Mouse (Mus musculus): ENCODE measurements around the gene Osbpl7. TPM values are rescaled to one million over a fixed set of nuclear protein-coding genes. Genes with fewer than 3 reads are reported as not detected.

Gene Osbpl7
- total and polyA plus RNA-seq, 2 experiments from 2014 or later = 10.7 to 14.6 TPM

GRCm38 (mm10) chr11:97066656-97067360 is 16.4 kb downstream of the Osbpl7 start:
- TF ChIP-seq CTCF (IDR thresholded peaks at IDR 0.05) = no peak
- Histone ChIP-seq H3K9me3 (ENCODE audit: low read length) (no peaks in the 10 kb centered on the region), H3K4me1 (ENCODE audit: insufficient read depth, low read length) (no peaks in the 10 kb centered on the region), H3K27me3 (ENCODE audit: insufficient read depth, low read length) (no peaks in the 10 kb centered on the region), H3K4me3 (ENCODE audit: low read depth, low read length) (no peak overlapping the region), H3K4me2 (ENCODE audit: low read depth, low read length, poor library complexity, severe bottlenecking) (no peak overlapping the region), H3K36me3 (ENCODE audit: insufficient read depth, low read length) (peaks cover 15% of the 10 kb centered on the region), H3K9ac (replicated peaks; ENCODE audit: low read length, poor library complexity, severe bottlenecking) (no peak overlapping the region), H3K27ac (ENCODE audit: low read depth, low read length) (no peak overlapping the region)
- ATAC-seq (ENCODE audit: low FRiP score) (no peak), DNase-seq (ENCODE audit: low spot score) (peak; percentile 25)
- 58% methylated on average over 22 of the region's 22 CpGs for WGBS

GRCm38 (mm10) chr11:97069333-97069732 is 18.9 kb downstream of the Osbpl7 start:
- no peaks in the 10 kb centered on the region for H3K4me1 ChIP-seq (ENCODE audit: insufficient read depth, low read length)
- H3K27me3 ChIP-seq (ENCODE audit: insufficient read depth, low read length) = no peaks in the 10 kb centered on the region
- no peak for TF ChIP-seq CTCF (IDR thresholded peaks at IDR 0.05)
- no peak overlapping the region for H3K27ac ChIP-seq (ENCODE audit: low read depth, low read length)
- no peak overlapping the region for H3K4me2 ChIP-seq (ENCODE audit: low read depth, low read length, poor library complexity, severe bottlenecking)
- DNase-seq (ENCODE audit: low spot score) (peak; percentile 74), ATAC-seq (ENCODE audit: low FRiP score) (peak; percentile 34; the same call in 1 of the 2 replicates)
- H3K9ac ChIP-seq (replicated peaks; ENCODE audit: low read length, poor library complexity, severe bottlenecking) = no peak overlapping the region
- no peaks in the 10 kb centered on the region for H3K9me3 ChIP-seq (ENCODE audit: low read length)
- no peak overlapping the region for H3K4me3 ChIP-seq (ENCODE audit: low read depth, low read length)
- H3K36me3 ChIP-seq (ENCODE audit: insufficient read depth, low read length) = peaks cover 15% of the 10 kb centered on the region
- 56% methylated on average over 1 of the region's 1 CpGs for WGBS

DNA sequence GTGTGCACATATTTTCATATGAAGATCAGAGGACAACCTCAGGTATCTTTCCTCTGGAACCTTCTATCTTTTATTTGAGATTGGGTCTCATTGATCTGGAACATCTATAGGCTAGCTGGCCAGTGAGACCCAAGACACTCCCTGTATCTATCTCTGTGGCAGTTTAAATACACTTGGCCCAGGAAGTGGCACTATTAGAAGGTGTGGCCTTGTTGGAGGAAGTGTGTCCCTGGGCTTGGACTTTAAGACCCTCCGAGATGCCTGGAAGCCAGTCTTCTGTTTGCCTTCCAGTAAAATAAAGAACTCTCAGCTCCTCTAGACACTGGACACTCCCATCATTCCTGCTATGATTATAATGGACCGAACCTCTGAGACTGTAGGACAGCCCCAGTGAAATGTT is 19.3 kb downstream of the Osbpl7 start:
- H3K27me3 ChIP-seq (ENCODE audit: insufficient read depth, low read length) = no peaks in the 10 kb centered on the region
- no peaks in the 10 kb centered on the region for H3K9me3 ChIP-seq (ENCODE audit: low read length)
- no peaks in the 10 kb centered on the region for H3K4me1 ChIP-seq (ENCODE audit: insufficient read depth, low read length)
- no peak overlapping the region for H3K4me3 ChIP-seq (ENCODE audit: low read depth, low read length)
- no peak for ATAC-seq (ENCODE audit: low FRiP score)
- peaks cover 15% of the 10 kb centered on the region for H3K36me3 ChIP-seq (ENCODE audit: insufficient read depth, low read length)
- no peak for TF ChIP-seq CTCF (IDR thresholded peaks at IDR 0.05)
- no peak for DNase-seq (ENCODE audit: low spot score)
- H3K27ac ChIP-seq (ENCODE audit: low read depth, low read length) = no peak overlapping the region
- no peak overlapping the region for H3K9ac ChIP-seq (replicated peaks; ENCODE audit: low read length, poor library complexity, severe bottlenecking)
- no peak overlapping the region for H3K4me2 ChIP-seq (ENCODE audit: low read depth, low read length, poor library complexity, severe bottlenecking)
- WGBS = 84% methylated on average over 2 of the region's 2 CpGs

GRCm38 (mm10) chr11:97071129-97071528 is 20.7 kb downstream of the Osbpl7 start:
- DNase-seq (ENCODE audit: low spot score) = no peak
- no peak for TF ChIP-seq CTCF (IDR thresholded peaks at IDR 0.05)
- Histone ChIP-seq H3K27me3 (ENCODE audit: insufficient read depth, low read length) (no peaks in the 10 kb centered on the region), H3K27ac (ENCODE audit: low read depth, low read length) (no peak overlapping the region), H3K4me2 (ENCODE audit: low read depth, low read length, poor library complexity, severe bottlenecking) (no peak overlapping the region), H3K9ac (replicated peaks; ENCODE audit: low read length, poor library complexity, severe bottlenecking) (no peak overlapping the region), H3K4me3 (ENCODE audit: low read depth, low read length) (no peak overlapping the region), H3K9me3 (ENCODE audit: low read length) (no peaks in the 10 kb centered on the region), H3K36me3 (ENCODE audit: insufficient read depth, low read length) (peaks cover 15% of the 10 kb centered on the region), H3K4me1 (ENCODE audit: insufficient read depth, low read length) (no peaks in the 10 kb centered on the region)
- WGBS = 75% methylated on average over 1 of the region's 1 CpGs
- ATAC-seq (ENCODE audit: low FRiP score) = no peak

GRCm38 (mm10) chr11:97072533-97072932 is 22.1 kb downstream of the Osbpl7 start:
- ATAC-seq (ENCODE audit: low FRiP score) = no peak
- Histone ChIP-seq H3K27me3 (ENCODE audit: insufficient read depth, low read length) (no peaks in the 10 kb centered on the region), H3K9me3 (ENCODE audit: low read length) (no peaks in the 10 kb centered on the region)

DNA sequence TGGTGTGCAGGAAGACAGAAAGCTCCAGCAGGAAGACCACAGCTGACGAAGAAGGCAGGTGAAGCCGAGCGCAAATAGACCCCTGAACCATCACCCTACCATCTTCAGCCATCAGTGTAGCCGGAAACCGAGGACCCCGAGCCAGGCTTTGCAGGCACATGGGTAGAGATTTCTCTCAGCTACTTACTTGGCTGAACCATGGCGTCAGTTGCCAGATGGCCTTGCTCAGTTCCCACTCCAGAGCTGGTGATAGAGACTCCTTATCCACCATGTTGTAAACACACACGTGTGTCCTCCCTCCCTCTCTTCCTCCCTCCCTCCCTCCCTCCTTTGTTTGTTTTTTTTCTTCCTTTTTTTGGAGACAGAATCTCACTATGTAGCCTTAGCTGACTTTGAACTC is 23.8 kb downstream of the Osbpl7 start:
- no peak overlapping the region for H3K27ac ChIP-seq (ENCODE audit: low read depth, low read length)
- no peak overlapping the region for H3K4me2 ChIP-seq (ENCODE audit: low read depth, low read length, poor library complexity, severe bottlenecking)
- H3K27me3 ChIP-seq (ENCODE audit: insufficient read depth, low read length) = no peaks in the 10 kb centered on the region
- no peak overlapping the region for H3K4me3 ChIP-seq (ENCODE audit: low read depth, low read length)
- no peaks in the 10 kb centered on the region for H3K4me1 ChIP-seq (ENCODE audit: insufficient read depth, low read length)
- no peak for ATAC-seq (ENCODE audit: low FRiP score)
- H3K9ac ChIP-seq (replicated peaks; ENCODE audit: low read length, poor library complexity, severe bottlenecking) = no peak overlapping the region
- H3K9me3 ChIP-seq (ENCODE audit: low read length) = no peaks in the 10 kb centered on the region
- no peak for DNase-seq (ENCODE audit: low spot score)
- TF ChIP-seq CTCF (IDR thresholded peaks at IDR 0.05) = no peak
- 79% methylated on average over 8 of the region's 8 CpGs for WGBS
- no peaks in the 10 kb centered on the region for H3K36me3 ChIP-seq (ENCODE audit: insufficient read depth, low read length)

More at GRCm38 (mm10) chr11:97072533-97072932, 22.1 kb downstream of the Osbpl7 start:
- peaks cover 9% of the 10 kb centered on the region for H3K36me3 ChIP-seq (ENCODE audit: insufficient read depth, low read length)
- DNase-seq (ENCODE audit: low spot score) = peak; percentile 89
- H3K4me1 ChIP-seq (ENCODE audit: insufficient read depth, low read length) = no peaks in the 10 kb centered on the region
- WGBS = 26% methylated on average over 3 of the region's 3 CpGs
- H3K9ac ChIP-seq (replicated peaks; ENCODE audit: low read length, poor library complexity, severe bottlenecking) = no peak overlapping the region
- peak; percentile 98 for TF ChIP-seq CTCF (IDR thresholded peaks at IDR 0.05)
- no peak overlapping the region for H3K27ac ChIP-seq (ENCODE audit: low read depth, low read length)
- H3K4me2 ChIP-seq (ENCODE audit: low read depth, low read length, poor library complexity, severe bottlenecking) = no peak overlapping the region
- H3K4me3 ChIP-seq (ENCODE audit: low read depth, low read length) = no peak overlapping the region

Data from midbrain, postnatal 0 days (tissue).